Mouse (Mus musculus) liver, embryonic 15.5 days (tissue): ENCODE measurements around the gene Mpig6b. TPM values are rescaled to one million over a fixed set of nuclear protein-coding genes. Genes with fewer than 3 reads are reported as not detected.

Experiments used
- ATAC-seq: fragments of 200-750 bp; cut with Nextera tagmentation; 2 replicates; pipeline ENCODE4 v1.8.0; 2017; ENCODE audit warnings: moderate number of reproducible peaks, mild to moderate bottlenecking, moderate library complexity; ENCODE audit not compliant: insufficient read depth
- H3K27ac ChIP-seq: fragments of 300-500 bp; sonication (generic); replicated peaks from 2 replicates; pipeline ENCODE4 v1.5.1; 2015; ENCODE audit warnings: mild to moderate bottlenecking, inconsistent platforms
- H3K27me3 ChIP-seq: fragments of 300-500 bp; sonication (generic); 2 replicates; pipeline ENCODE4 v1.6.1; 2015; ENCODE audit warnings: mild to moderate bottlenecking, inconsistent platforms
- H3K36me3 ChIP-seq: fragments of 300-500 bp; sonication (generic); replicated peaks from 2 replicates; pipeline ENCODE4 v1.6.1; 2015; ENCODE audit warnings: moderate library complexity, mild to moderate bottlenecking, inconsistent platforms
- H3K4me1 ChIP-seq: fragments of 300-500 bp; sonication (generic); replicated peaks from 2 replicates; pipeline ENCODE4 v1.6.1; 2015; ENCODE audit warnings: inconsistent platforms
- H3K4me2 ChIP-seq: fragments of 300-500 bp; sonication (generic); 2 replicates; pipeline ENCODE4 v1.6.1; 2015; ENCODE audit warnings: moderate library complexity, mild to moderate bottlenecking, inconsistent platforms
- H3K4me3 ChIP-seq: fragments of 300-500 bp; sonication (generic); replicated peaks from 2 replicates; pipeline ENCODE4 v1.5.1; 2015; ENCODE audit warnings: mild to moderate bottlenecking, inconsistent platforms
- H3K9ac ChIP-seq: fragments of 300-500 bp; sonication (generic); 2 replicates; pipeline ENCODE4 v1.6.1; 2015; ENCODE audit warnings: moderate library complexity, mild to moderate bottlenecking, inconsistent platforms
- H3K9me3 ChIP-seq: fragments of 300-500 bp; sonication (generic); replicated peaks from 2 replicates; pipeline ENCODE4 v1.6.1; 2016; ENCODE audit warnings: inconsistent platforms
- WGBS: fragments of 180-500 bp; shearing (Covaris S2); methylation state at CpG from one replicate; pipeline ENCODE4 v1.1.7; 2015; ENCODE audit warnings: mixed read lengths; ENCODE audit not compliant: insufficient replicate concordance; 5-methylcytosine and 5-hydroxymethylcytosine counted together
- polyA plus RNA-seq: library from polyadenylated mRNA; unstranded; fragments of >200 nt; fragmentation: Nextera tagmentation; extraction: Ambion mirVana; gene quantifications from 2 replicates; pipeline ENCODE4 v1.2.1, GENCODE M21; 2015

Mpig6b gene
- polyA plus RNA-seq, 1 experiment from 2014 or later, result 3.2 TPM

DNA sequence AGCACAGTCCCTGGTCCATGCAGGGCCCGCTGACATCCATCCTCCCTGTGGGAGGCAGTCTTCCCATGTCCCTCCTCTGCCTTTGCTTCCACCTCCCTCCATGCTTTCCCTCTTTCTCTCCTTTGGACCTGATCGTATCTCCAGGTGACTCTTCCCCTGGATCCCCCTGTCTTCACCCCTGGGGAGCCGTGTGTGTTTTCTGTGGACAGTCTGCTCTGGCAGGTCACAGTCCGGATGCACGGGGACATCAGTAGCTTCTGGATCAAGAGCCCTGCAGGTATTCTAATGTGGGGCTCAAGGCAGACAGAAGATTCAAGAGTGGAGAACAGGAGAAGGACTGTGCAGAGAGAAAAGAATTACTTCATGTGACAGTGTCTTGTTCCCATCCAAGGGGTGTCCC, 42.8 kb downstream of the Mpig6b start:
- no peaks in the 10 kb centered on the region for H3K27me3 ChIP-seq
- no peak overlapping the region for H3K4me3 ChIP-seq
- H3K27ac ChIP-seq, result no peak overlapping the region
- peaks cover 64% of the 10 kb centered on the region for H3K4me1 ChIP-seq
- no peaks in the 10 kb centered on the region for H3K9me3 ChIP-seq
- no peaks in the 10 kb centered on the region for H3K36me3 ChIP-seq
- WGBS, result 76% methylated on average over 5 of the region's 5 CpGs
- 0 out of 2 replicates have a peak overlapping the region, but pooled peaks have one; percentile 13 for H3K4me2 ChIP-seq
- ATAC-seq, result no peak
- no peak overlapping the region for H3K9ac ChIP-seq

DNA sequence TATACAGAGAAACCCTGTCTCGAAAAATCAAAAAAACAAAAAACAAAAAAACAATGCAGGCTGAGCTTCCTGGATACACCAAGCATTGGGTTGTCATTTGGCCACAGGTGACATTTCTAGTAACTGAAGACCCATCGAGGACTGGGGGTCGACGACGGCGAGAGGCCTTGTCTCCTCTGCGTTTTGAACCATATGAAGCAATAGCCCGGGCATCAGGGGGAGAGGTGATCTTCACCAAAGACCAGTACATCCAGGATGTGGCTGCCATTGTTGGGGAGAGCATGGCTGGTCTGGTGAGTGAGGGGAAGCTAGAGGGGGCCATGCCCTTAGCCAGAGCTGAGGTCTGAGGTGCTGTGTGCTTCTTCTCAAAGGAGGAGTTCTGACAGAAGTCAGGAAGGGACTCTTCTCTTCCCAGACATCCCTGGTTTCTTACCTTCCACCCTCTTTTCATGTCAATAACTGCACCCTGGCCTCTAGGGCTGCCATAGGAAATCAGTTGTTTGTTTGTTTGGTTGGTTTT, 43.4 kb downstream of the Mpig6b start:
- no peak for ATAC-seq
- Histone ChIP-seq H3K36me3 (no peaks in the 10 kb centered on the region), H3K27me3 (no peaks in the 10 kb centered on the region), H3K9ac (no peak overlapping the region), H3K4me2 (no peak overlapping the region), H3K9me3 (no peaks in the 10 kb centered on the region), H3K4me3 (no peak overlapping the region), H3K27ac (peak overlapping the region; percentile 39; the same call in 1 of the 2 replicates), H3K4me1 (peaks cover 60% of the 10 kb centered on the region)
- WGBS, result 59% methylated on average over 8 of the region's 8 CpGs

DNA sequence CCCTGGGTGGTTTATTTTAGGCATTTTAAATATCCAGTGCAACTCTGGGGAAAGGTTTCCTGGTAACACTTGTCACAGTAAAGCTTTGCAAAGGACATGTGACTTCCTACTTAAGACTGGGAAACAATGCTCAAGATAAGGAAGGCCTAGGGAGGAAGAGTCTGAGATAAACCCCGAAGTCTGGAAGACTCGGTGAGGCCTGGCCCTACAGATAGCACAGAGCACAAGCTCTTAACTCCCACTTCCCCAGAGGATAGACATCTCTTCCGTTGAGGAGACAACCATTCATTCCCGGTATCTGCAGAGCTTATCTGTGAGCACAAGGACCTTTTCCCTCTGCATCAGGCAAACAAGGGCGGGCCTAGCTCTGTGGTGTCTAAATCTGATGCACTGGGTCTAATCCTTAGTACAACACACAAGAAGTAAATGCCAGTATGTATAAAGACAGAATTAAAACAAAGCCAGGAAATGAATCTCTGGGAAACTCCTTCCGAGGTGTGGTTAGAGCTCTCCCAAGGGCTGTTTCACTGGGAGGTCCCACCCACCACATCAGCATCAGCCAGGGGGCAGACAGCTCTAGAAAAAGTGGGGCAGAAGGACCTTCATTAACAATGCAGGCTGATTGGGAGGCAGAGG, 44.0 kb downstream of the Mpig6b start:
- Histone ChIP-seq H3K9me3 (no peaks in the 10 kb centered on the region), H3K36me3 (peaks cover 5% of the 10 kb centered on the region; the same call in 1 of the 2 replicates), H3K27ac (peak overlapping the region; percentile 65), H3K4me2 (peak overlapping the region; percentile 54), H3K27me3 (no peaks in the 10 kb centered on the region), H3K9ac (no peak overlapping the region), H3K4me1 (peaks cover 61% of the 10 kb centered on the region), H3K4me3 (peak overlapping the region; percentile 20; the same call in 1 of the 2 replicates)
- 10% methylated on average over 6 of the region's 6 CpGs for WGBS
- ATAC-seq, result peak; percentile 82

DNA sequence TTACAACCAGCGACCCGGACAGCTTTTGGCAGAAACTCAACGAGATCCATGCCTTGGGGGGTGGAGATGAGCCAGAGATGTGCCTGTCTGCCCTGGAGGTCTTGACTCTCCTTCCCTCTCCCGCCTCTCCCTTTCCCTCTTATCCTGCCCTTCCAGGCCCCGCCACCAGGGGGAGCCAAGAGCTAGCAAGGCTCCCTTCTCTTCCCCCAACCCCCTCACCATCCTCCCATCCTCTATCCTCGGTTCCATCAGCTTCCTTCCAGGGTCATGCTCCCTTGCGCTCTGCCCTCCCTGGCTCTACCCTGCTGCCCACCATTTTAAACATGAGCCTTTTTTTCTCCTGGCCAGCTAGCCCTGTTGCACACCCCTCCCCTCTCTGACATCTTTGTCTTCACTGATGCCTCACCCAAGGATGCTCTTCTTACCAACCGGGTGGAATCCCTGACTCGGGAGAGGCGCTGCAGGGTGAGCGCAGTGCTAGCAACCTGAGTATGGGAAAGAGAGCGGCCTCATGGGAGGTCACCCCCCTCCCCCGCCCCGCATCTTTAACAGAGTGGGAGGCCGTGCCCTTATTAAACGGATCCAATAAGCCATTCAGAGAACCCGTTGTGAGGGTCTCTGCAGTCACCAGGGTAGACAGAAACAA, 44.7 kb downstream of the Mpig6b start:
- peak overlapping the region; percentile 54 for H3K4me2 ChIP-seq
- ATAC-seq, result no peak; the same call in 1 of the 2 replicates
- peaks cover 12% of the 10 kb centered on the region for H3K36me3 ChIP-seq
- H3K27me3 ChIP-seq, result no peaks in the 10 kb centered on the region
- no peak overlapping the region for H3K9ac ChIP-seq
- peaks cover 68% of the 10 kb centered on the region for H3K4me1 ChIP-seq
- peak overlapping the region; percentile 20 for H3K4me3 ChIP-seq
- no peaks in the 10 kb centered on the region for H3K9me3 ChIP-seq
- 6% methylated on average over 17 of the region's 17 CpGs for WGBS
- peak overlapping the region; percentile 65; the same call in 1 of the 2 replicates for H3K27ac ChIP-seq

DNA sequence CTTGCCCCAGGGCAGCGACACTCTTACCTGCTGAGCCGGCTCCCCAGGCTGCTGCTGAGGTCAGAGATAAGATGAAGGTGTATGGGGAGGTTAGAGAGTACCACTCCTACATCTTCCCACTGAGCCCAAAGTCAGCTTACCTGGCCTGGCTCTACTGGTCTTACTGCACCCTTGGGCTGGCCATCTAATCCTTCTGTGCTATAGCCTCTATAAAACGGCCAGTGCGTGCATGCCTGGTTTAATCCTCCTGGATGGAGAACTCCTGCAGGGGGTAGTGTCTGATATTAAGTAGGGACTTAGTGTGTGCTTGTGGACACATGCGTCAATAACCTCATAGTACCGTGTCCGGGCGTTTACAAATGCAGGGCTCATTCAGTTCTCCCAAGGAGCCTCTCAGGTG, 45.4 kb downstream of the Mpig6b start:
- WGBS, result 76% methylated on average over 8 of the region's 8 CpGs

DNA sequence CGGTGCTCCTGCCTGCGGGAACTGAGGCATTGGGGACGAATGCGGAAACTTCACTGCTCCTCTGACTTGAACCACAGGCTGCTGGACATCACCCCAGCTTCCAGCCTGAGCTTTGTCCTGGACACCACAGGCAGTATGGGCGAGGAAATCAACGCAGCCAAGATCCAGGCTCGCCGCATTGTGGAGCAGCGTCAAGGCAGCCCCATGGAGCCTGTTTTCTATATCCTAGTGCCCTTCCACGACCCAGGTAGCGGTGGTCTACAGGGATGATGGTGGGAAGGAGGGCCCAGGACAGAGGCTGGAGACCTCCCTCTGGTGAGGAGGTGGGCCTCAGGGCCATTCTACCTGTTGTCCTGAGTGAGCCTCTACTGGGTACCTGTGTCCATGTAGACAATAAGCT, 46.1 kb downstream of the Mpig6b start:
- Histone ChIP-seq H3K27me3 (no peaks in the 10 kb centered on the region), H3K36me3 (peaks cover 26% of the 10 kb centered on the region), H3K4me3 (no peak overlapping the region), H3K9me3 (no peaks in the 10 kb centered on the region), H3K9ac (no peak overlapping the region), H3K4me1 (peaks cover 62% of the 10 kb centered on the region), H3K27ac (no peak overlapping the region), H3K4me2 (no peak overlapping the region)
- ATAC-seq, result no peak
- WGBS, result 83% methylated on average over 11 of the region's 11 CpGs

More for the DNA sequence above, 45.4 kb downstream of the Mpig6b start:
- H3K27me3 ChIP-seq, result no peaks in the 10 kb centered on the region
- H3K36me3 ChIP-seq, result peaks cover 19% of the 10 kb centered on the region
- H3K4me3 ChIP-seq, result no peak overlapping the region
- H3K4me2 ChIP-seq, result no peak overlapping the region
- peaks cover 68% of the 10 kb centered on the region for H3K4me1 ChIP-seq
- no peak overlapping the region for H3K9ac ChIP-seq
- H3K27ac ChIP-seq, result no peak overlapping the region
- ATAC-seq, result no peak
- no peaks in the 10 kb centered on the region for H3K9me3 ChIP-seq

DNA sequence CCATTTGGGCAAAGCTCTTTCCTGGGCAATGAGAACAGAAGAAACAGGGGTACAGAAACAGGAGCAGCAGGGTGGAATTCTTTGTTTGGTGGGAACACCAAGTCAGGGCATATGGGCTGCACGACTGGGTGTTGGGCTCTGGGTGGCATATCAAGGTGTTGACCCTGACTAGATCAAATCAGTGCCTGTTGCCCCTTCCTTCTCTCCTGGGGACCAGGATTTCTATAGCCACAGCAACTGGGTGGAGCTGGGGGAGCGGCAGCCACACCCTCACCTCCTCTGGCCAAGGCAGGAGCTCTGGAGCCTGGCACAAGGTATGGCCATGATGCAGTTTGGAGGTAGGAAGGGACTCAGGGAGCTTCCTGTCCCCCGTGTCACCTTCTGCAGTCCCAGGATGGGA, 47.8 kb downstream of the Mpig6b start:
- Histone ChIP-seq H3K36me3 (peaks cover 43% of the 10 kb centered on the region), H3K4me2 (no peak overlapping the region), H3K27me3 (no peaks in the 10 kb centered on the region), H3K9ac (no peak overlapping the region), H3K4me1 (peaks cover 45% of the 10 kb centered on the region), H3K27ac (no peak overlapping the region), H3K4me3 (no peak overlapping the region), H3K9me3 (no peaks in the 10 kb centered on the region)
- no peak for ATAC-seq
- WGBS, result 49% methylated on average over 3 of the region's 3 CpGs

DNA sequence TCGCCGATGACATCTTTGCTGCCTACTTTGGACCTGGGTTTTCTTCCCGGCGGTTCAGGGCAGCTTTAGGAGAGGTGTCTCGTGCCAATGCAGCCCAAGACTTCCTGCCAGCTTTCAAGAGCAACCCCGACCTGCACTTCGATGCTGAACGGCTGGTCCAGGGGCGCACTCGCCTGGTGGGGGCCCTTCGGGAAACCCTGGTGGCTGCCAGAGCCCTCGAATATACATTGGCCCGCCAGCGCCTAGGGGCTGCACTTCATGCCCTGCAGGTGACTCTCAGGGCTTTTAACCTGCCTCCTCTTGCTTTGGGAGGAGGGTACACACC, 48.3 kb downstream of the Mpig6b start:
- WGBS, result 72% methylated on average over 14 of the region's 14 CpGs
- no peak for ATAC-seq

DNA sequence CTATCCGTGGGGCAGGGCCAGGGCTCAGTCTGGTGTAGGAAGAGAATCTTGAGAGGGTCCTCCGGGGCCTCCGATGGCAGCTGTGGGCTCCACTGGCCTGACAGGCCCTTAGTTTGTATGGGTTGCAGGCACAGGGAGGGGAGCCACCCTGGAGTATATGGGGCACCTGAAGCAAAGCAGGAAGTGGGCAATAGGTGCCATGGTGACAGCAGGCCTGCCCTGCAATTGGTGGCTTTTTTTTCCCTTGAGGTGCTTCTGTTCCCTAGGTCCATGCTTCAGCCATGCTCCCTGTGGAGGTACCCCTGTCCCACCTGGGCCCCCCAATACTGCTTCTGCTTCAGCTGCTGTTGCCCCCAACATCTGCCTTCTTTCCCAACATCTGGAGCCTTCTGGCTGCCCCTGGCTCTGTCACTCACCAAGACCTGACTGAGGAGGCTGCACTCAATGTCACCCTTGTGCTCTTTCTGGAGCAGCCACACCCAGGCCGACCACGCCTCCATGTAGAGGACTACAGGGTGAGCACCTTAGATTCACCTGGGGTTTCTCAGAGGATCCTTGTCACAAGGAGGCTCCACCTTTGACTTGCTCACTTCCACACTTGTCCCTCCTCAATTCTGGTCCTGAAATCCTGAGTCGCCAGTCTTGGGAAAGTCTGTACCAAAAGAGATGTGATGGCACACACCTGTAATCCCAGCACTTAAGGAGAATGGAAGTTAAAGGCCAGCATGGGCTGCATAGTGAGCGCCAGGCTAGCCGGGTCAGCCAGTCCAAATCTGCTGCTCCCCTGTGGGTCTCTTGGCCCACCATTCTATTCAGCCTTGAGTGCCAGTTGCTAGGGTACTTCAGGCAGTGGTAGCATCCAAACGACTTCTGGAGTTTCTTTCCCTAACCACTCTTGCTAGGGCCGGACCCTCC, 48.9 kb downstream of the Mpig6b start:
- ATAC-seq, result no peak
- H3K27ac ChIP-seq, result no peak overlapping the region
- H3K4me2 ChIP-seq, result no peak overlapping the region
- H3K4me1 ChIP-seq, result peaks cover 34% of the 10 kb centered on the region
- H3K36me3 ChIP-seq, result peaks cover 54% of the 10 kb centered on the region
- WGBS, result 75% methylated on average over 10 of the region's 10 CpGs
- no peak overlapping the region for H3K9ac ChIP-seq
- no peaks in the 10 kb centered on the region for H3K9me3 ChIP-seq
- H3K27me3 ChIP-seq, result no peaks in the 10 kb centered on the region
- H3K4me3 ChIP-seq, result no peak overlapping the region

More for the DNA sequence above, 48.3 kb downstream of the Mpig6b start:
- Histone ChIP-seq H3K9ac (no peak overlapping the region), H3K4me1 (peaks cover 40% of the 10 kb centered on the region), H3K4me3 (no peak overlapping the region), H3K9me3 (no peaks in the 10 kb centered on the region), H3K4me2 (no peak overlapping the region), H3K27me3 (no peaks in the 10 kb centered on the region), H3K36me3 (peaks cover 48% of the 10 kb centered on the region), H3K27ac (no peak overlapping the region)

DNA sequence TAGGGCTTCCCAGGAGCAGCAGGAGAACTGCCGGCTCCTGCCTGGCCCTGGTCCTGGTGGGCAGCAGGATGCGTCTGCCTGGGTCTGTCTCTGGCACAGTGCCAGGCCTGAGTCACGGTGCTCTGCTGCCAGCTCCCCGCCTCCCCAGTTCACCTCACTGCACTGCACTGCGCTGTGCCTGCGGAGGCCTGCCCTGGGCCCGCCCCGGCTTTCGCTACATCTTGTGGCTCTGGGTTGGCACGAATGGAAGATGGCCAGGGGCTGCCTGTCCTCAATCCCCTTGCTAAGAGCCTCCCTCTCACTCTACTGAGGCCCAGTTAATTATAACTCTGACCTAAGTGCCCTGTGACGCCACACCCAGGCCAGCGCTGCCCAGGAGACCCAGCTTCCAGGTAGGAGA, 49.6 kb downstream of the Mpig6b start, which contains the start of gene Vwa7:
Vwa7 (plus strand) TSS at position 204 of the 400 bp plus-strand sequence.
- no peak for ATAC-seq
- H3K9me3 ChIP-seq, result no peaks in the 10 kb centered on the region
- no peaks in the 10 kb centered on the region for H3K27me3 ChIP-seq
- H3K4me1 ChIP-seq, result peaks cover 27% of the 10 kb centered on the region
- WGBS, result 77% methylated on average over 12 of the region's 12 CpGs
- no peak within 1 kb of the TSS for H3K9ac ChIP-seq
- no peak within 1 kb of the TSS for H3K27ac ChIP-seq
- peaks cover 61% of the 10 kb centered on the region for H3K36me3 ChIP-seq
- no peak within 1 kb of the TSS for H3K4me3 ChIP-seq
- no peak within 1 kb of the TSS for H3K4me2 ChIP-seq

DNA sequence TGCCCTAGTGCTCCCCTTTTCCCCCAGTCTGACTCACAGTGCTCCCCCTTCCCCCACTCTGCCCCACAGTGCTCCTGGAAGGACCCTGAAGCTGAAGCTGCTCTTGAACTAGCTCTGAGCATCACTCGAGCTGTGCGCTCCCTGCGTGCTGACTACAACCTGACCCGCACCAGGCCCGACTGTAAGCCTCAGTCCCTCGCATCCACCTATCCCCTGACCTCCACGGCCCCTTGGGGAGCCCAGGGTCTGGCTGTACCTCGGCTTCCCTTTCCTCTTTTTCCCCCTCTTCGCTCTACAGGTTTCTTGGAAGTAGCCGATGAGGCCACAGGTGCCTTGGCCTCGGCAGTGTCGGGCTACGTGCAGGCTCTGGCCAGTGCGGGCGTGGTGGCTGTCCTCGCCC, 50.7 kb downstream of the Mpig6b start:
- 85% methylated on average over 16 of the region's 16 CpGs for WGBS
- Histone ChIP-seq H3K4me2 (no peak overlapping the region), H3K36me3 (peaks cover 72% of the 10 kb centered on the region), H3K4me1 (peaks cover 19% of the 10 kb centered on the region), H3K9me3 (no peaks in the 10 kb centered on the region), H3K4me3 (no peak overlapping the region), H3K27me3 (no peaks in the 10 kb centered on the region), H3K27ac (no peak overlapping the region), H3K9ac (no peak overlapping the region)
- no peak for ATAC-seq
